Mouse (Mus musculus) gastrocnemius, postnatal 14 days (tissue): ENCODE results near the gene Hyal5. TPM values are rescaled to one million over a fixed set of nuclear protein-coding genes. Genes with fewer than 3 reads are reported as not detected.

Source experiments
- DNase-seq: peaks from one replicate; pipeline ENCODE4 v3.0.0; 2021; ENCODE audit warnings: mixed read lengths
- intact Hi-C: fragments of 180-260 bp; cut with DNase I; formaldehyde crosslinking; loops from one replicate; pipeline ENCODE4 v1.15.1; 2025; ENCODE audit warnings: low total_unique reads
- long read RNA-seq, 2 experiments: library from polyadenylated mRNA; stranded (forward); transcript quantifications; one replicate each; pipeline ENCODE4 v2.0.0; 2021
- total RNA-seq, 2 experiments: library from RNA; stranded (reverse); gene quantifications; 2 replicates each; pipeline ENCODE4 v1.2.3; 2021

Hyal5 gene
- not detected for total RNA-seq
- long read RNA-seq, experiment 1, result 0 reads
- long read RNA-seq, experiment 2, result 0 reads

DNA sequence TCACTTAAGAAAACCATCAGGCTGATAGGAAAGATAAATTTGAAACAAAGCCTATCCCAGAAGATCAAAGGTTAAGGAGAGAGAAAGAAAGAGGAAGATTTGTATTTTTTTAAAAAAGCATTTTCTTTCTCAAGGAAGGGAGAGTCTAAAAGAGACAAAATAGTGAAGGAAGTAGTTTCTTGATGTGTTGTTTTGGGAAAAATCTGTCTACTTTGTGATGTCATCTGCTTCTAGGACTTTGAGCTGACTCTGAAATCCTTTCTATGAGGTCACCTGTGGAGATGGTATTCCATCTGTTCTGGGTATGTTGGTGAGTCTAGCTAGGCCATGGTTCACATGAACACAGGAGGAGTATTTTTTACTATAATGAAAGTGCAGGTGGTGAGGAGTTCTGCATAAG, at the start of gene Hyal5:
Hyal5 (plus strand) TSS at position 301 of the 400 bp plus-strand sequence.
- DNase-seq, result no peak
- intact Hi-C loops, result no loop called here

DNA sequence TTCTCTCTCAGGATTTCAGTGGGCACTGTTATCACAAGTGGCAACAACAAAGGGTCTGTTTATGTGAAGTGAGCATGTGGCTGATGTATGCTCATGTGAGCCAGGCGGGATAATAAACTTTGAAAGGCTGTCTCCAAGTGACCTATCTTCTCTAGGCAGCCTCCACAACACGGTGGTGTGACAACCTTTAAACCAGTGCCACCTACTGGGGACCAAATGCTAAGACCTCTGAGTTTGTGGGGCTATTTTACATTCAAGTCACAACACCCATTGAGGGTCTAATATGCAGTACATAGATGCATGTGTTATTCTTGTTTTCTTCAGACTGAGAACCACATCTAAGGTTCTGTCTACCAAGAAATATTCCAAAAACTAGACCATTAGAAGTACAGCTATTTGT, 35.7 kb upstream of the Hyal5 start:
- intact Hi-C loops, result no loop called here
- DNase-seq, result no peak

DNA sequence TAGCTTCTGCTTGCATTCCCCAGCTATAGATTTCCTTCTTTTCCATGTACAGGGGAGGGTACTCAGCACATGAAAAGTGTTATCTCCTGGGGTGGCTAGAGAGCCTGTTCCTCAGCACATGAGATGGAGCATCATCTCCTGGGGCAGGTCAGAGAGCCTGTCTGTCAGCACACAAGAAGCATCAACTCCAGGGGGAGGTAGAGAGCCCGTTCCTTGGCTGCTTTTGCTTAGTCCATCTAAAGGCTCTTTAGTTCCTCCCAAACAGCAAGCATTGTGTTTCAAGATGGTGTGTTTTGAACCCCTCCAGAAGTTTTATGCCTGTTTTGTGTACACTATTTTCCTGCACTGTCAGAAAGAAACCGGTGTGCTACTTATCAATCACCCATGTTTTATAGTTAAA, 2.5 kb downstream of the Hyal5 start:
- intact Hi-C loops, result no loop called here
- no peak for DNase-seq

DNA sequence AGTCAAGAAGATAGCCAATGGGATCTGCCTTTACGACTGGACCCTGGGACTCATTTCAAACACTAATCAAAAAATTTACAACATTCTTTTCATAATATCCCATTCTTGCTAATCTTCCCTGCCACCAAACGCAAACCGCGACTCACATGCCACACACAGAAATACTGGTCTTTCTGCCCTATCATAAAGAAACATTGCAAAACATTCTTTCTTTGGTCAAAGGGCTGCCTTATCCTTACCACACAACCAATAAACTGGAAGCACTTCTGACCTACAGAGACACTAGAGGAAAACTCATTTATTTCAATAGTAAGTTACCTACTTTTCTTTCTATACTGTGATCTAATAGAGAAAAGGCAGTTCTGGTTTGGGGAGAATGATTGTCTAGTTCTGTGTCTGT, 5.9 kb downstream of the Hyal5 start:
- intact Hi-C loops, result no loop called here
- no peak for DNase-seq

DNA sequence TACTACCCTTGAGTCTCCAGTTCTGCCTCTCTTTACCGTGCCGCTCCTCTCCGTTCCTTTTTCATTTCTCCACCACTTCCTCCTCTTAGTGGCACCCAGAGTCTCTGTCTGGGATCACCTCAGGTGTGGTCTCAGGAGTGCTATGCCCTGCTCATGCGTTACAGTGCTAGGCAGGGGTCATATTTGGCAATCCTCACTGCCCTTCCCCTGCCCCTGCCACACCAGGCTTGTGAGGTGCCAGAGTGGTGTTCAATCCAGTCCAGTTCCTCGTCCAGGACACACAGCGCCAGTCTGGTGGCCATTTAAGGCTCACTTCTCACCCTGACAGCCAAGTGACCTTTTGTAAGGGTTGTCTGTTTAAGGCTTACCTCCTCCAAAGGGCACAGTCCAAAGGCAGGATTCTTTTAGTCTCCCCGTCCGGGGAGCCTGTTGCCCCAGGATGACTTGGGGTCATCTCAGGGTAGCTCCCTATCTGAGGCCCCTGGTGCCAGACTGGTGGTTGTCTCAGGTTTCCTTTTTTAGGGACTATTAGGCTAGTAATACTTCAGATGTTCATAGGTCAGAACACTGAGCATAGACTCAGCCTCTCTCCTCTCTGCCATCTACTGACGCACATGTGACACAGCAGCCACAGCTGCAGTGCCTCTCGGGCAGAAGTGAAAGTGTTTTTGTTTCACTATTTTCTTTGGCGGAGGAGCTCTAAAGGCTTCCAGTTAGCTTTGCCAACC, 36.5 kb downstream of the Hyal5 start:
- DNase-seq, result peak; percentile 8
- intact Hi-C loops, result loop anchor here (10.0 kb wide), 1 partner anchor 170 kb away; no protein-coding TSS in a partner anchor

DNA sequence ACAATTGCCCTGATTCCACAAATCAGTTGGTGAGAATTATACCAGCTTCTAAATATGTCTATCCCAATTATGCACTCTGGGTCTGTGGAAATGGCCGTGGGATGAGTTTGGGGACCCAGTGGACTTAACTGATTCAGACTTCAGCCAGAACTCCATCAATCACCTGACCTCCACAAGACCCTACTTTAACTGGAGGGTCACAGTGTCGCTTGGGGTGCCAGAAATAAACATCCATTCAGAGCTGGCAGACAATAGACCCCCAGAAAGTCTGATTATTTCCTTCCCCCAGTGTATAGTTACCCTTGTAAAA, 37.0 kb downstream of the Hyal5 start:
- intact Hi-C loops, result loop anchor here (10.0 kb wide), 1 partner anchor 170 kb away; no protein-coding TSS in a partner anchor
- no peak for DNase-seq

DNA sequence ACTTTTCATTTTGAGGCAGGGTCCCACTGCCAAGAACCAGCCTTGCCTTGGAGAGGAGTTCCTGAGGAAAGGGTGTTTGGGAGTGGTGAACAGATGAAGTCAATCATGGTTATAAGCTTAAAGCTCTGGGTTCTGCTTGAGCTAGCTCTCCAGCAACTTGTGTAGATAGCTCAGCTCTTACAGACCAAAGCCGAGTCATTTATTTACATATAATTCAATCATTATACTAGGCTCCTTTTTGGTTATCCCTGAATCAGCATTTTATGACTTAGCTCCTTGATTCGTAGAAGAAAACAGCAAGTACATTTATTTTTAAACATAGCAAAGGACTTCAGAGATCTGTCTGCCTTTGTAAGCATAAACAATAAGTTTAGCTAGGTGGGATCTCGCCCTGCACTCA, 47.3 kb downstream of the Hyal5 start:
- intact Hi-C loops, result no loop called here

DNA sequence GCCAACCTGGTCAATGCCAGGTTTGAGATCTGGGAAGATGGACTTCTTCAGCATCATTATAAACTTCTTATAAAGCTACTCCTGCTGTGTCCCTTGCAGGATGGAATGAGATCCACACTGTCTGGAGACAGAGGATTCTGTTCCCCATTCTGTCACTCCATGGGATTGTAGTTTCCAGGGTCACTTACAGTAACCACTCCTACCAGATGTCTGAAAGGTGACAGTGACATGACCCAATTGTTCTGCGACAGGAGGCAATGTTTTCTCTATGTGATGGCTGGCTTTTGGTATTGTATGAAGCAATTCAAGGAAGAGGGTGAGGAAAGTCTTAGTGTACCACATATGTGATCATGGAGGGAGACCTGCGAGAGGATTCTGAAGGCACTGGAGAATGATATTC, 50.0 kb downstream of the Hyal5 start:
- DNase-seq, result no peak
- intact Hi-C loops, result no loop called here

More for the DNA sequence above, 47.3 kb downstream of the Hyal5 start:
- DNase-seq, result no peak

DNA sequence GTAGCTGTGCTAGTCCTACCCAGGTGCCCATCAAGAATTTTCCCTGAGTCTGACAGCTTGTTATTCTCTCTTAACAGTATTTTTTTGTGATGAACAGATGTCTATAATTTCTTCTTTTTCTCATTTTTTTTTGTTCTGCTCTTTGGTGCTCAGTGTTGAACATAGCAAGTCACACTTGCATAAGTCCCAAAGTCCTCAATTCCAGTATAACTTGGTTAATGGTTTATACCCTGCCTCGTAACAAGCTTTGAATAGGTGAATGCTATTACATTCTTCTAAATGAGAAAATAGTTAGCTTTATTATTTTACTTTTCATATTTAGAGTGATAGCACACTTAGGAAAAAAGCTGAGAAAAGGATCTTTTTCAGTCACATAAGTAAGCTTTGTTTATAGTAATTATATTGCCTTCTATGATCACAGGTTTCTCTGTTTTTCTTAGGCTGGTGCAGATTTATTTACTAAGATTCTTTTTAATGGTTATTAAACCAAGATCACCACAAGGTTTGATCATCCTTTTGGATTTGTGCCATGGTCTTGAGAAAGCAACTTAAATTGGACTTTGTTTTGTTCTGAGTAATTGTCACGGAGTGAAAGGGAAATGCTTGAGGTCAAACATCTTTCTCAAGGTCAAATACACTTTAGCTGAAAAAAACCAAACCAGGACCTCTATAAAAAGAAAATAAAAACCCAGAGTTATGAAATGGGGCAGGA, 52.4 kb downstream of the Hyal5 start:
- intact Hi-C loops, result no loop called here
- no peak for DNase-seq

DNA sequence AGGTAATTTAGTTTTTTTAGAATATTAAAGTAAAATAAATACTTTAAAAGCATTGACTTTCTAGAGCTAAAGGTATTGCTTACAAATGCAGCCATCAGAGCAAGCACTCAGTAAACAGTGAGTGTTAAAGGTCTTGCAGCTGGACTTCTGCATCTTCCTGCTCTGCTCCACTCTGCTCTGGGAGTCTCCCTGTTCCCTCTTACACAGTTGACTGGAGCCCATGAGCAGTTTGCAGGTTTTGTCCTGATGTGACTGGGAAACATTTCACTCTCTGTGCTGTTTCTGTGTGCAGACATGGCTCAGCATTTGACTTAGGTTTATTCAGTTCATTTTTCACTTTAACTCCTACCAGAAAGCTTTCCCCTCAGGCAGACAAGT, 52.9 kb downstream of the Hyal5 start:
- no peak for DNase-seq
- intact Hi-C loops, result no loop called here

DNA sequence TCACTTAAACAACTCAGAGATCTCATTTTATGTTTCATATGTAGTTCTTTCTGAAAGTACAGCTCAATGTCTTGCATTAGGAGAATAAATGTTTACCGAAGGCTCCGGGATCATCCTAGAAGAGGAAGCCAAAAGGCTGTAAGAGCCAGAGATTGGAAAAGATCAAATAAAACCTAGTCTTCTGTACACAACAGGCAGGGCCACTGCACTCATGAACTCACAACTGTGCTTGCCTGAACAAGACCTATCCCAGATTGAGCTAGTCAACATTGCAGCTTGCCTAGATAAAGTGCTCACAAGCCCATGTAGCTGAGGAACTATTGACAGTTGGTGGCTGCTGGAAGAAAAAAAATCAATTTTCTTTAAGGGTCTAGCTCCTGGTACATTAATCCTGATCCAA, 55.8 kb downstream of the Hyal5 start:
- no peak for DNase-seq
- intact Hi-C loops, result no loop called here

DNA sequence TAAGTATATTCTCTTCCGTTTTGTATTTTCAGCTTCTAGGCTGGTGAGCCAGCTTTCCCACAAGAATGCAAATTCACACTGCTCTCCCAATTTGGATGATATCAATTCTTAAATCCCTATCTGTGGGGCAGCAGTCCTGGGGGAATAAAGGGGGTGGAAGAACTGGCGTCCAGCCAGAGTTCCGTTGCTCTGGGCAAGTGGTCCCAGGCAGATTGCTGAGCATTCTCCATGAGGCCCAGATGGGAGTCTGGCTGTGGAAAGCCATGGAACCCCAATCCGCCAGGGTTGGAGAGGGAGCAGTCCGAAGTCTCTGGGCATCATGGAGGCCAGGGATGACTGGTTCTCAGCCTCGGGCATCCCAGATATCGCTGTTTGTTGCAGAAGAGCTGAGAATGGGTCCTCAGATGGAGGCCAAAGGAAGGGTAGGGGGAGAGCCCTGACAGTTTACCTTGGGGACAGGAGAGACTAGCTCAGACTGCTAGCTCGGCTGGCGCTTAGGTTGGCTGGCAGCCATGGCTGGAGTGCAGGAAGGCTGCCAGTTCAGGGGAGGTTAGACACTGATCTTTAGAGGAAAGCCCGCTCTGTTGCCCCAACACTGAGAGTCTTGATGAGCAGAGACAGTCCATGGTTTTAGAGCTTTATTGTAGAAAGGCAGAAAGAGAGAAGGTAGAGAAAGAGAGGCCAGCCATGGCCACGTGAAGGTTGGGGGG, 67.4 kb downstream of the Hyal5 start:
- intact Hi-C loops, result no loop called here
- no peak for DNase-seq

Other genes starting within 250 kb of the Hyal5 start
- gene Wasl, start 193.0 kb upstream of the Hyal5 start, total RNA-seq, result 10 to 100 TPM; 18.9 to 19.7 TPM
- not detected for gene Hyal6, start 124.8 kb upstream of the Hyal5 start, total RNA-seq
- not detected for gene Hyal4, start 109.7 kb upstream of the Hyal5 start, total RNA-seq
- not detected for gene Spam1, start 66.8 kb upstream of the Hyal5 start, total RNA-seq
- under 1 TPM; 0.11 to 0.59 TPM for gene Tmem229a, start 98.3 kb downstream of the Hyal5 start, total RNA-seq